Mouse (Mus musculus): ENCODE results near the gene Esm1.

Gene Esm1

DNA sequence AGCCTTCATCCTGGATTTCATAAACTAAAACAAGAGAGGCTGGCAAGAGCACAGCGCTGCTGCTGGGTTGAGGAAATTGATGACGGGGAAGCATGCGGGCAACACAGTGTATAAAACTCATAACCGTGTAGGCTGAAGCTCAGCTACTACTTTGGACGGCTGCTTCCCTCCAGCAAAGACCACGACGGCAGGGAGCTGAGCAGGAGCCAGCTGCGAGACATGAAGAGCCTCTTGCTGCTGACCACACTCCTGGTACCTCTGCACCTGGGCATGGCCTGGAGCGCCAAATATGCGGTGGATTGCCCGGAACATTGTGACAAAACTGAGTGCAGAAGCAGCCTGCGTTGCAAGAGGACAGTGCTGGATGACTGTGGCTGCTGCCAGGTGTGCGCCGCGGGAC, at the start of gene Esm1:
Gene Esm1, plus strand, starts transcription at position 36 of the 400 bp plus-strand sequence.
- DNase-seq (ENCODE audit: low read depth, low spot score) = no peak

GRCm38 (mm10) chr13:113164252-113165005, 45.0 kb upstream of the Esm1 start:
- DNase-seq (ENCODE audit: low read depth, low spot score) = no peak

GRCm38 (mm10) chr13:113168018-113168534, 41.4 kb upstream of the Esm1 start:
- DNase-seq (ENCODE audit: low read depth, low spot score) = no peak

DNA sequence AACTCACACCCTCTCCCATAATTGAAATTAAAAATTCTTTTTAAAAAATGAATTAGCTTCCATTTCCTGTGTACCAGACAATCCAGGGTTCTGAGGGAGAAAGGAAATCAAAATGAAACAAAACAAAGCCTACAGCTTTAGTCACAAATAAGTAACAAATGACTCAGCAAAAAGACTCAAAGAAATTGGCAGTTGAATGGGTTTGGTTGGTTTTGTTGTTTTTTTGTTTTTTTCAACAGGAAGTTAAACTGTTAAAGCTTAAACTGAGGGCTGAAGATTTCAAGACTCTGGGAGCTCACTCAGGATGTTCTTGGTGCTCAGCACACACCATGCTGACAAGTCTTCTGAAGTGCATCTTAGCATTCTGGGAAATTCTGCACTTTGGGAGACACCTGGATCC, 39.2 kb upstream of the Esm1 start:
- no peak for DNase-seq (ENCODE audit: low read depth, low spot score)

DNA sequence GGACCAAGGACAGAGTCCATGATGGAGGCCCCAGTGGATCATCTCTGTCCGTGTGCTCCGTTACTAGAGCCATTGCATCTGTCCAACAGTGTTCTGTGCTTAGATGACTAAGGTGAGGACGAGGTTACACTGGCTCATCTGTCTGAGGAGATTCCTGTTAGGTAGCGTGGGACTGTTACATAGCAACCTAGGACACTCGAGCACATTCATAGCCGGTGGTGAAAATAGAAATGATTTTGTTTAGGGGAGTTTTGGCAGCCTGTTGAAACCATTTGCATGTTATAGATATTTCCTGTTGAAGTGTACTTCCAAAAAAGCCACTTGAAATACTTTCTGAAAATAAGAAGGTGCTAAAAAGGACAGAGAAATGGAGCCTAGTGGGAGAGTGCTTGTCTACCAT, 35.3 kb upstream of the Esm1 start:
- DNase-seq (ENCODE audit: low read depth, low spot score) = no peak

GRCm38 (mm10) chr13:113183310-113183709, 26.1 kb upstream of the Esm1 start:
- no peak for DNase-seq (ENCODE audit: low read depth, low spot score)

DNA sequence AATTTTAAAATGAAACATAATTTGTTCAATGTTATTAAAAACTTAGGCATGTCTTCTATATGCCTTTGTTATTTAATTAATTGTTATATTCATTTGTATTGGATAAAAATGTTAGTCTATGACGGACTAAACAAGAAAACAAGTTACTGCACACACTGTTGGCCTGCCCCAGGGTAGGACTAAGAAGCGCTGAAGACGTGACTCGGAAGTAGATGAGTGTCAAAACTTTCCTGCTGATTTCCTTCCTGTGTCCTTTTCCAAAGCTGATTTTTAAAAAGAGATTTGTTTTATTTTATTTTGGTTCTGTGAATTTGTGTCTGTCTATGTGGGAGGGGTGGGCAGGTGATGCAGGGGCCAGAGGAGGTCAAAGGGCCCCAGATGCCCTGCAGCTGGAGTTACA, 25.7 kb upstream of the Esm1 start:
- no peak for DNase-seq (ENCODE audit: low read depth, low spot score)

DNA sequence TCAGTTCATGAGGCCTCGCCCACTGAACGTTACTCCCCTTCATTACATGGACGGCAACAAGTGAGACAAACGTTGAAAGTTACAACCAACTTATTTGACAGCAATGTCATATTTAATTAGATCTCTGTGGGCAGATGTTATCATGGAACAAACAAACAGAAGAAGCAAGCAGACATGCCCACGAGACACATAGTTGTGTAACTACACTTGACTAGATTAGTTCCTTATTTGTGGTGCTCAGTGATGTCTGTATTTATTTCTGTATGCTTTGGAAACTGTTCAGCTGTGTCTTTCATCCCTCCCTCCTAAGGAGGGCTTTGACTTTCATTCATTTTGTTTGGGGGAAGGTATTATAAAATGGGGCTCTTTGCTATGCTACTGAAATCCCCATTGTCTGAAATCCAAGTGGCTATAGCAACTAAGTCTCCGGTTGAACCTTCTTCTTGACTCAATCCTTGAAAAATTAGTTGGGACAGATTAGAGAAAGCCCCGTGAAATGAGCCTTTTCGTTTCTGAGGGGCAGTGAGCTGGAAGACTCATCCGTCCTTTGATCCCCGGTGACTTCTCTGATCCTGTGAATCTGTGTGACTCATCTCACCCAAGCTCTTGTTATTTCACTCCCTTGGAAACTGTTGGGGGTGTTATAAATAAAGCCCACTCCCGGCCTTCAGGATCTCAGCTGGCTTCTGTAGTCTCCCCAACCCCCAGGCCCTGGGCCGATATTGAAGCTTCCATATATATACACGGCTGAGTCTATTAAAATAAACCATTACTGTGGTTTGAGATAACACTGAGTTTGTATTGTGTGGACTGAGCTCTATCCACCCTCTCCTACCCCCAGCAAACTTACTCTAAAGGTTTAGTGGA, 12.4 kb upstream of the Esm1 start:
- DNase-seq (ENCODE audit: low read depth, low spot score) = no peak

- no peak for DNase-seq (ENCODE audit: low read depth, low spot score)
Measured at GRCm38 (mm10) chr13:113197872-113198502, 11.5 kb upstream of the Esm1 start.

DNA sequence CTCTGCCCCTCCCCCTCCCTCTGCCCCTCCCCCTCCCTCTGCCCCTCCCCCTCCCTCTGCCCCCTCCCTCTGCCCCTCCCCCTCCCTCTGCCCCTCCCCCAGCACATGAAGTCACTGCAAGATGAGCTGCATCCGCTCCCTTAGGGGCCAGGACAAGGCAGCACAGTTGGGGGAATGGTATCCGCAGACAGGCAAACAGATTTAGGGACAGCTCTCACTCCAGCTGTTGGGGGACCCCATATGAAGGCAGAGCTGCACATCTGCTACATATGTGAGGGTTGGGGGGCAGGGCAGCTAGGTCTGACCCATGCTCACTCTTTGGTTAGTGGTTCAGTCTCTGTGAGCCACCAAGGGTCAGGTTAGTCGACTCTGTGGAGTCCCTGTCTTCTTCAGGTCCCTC, 10.1 kb upstream of the Esm1 start:
- DNase-seq (ENCODE audit: low read depth, low spot score) = no peak

DNA sequence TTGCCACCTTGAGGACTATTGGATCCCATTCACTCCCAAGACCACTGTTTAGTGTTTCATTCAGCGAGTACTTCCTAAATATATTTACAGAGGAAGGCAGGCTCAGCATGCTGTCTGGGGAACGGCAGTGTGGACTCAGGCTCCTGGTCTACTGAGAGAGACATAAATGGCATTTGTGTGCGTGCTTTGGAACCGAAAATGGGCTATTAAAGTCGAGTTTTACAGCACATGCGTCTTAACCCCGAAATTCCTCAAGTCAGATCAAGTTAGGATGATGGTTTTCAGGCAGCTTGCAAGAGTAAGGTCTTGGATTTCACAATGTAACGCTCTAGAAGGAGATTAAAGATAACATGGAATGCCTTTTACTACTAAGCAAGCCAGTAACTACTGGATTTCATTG, 8.7 kb upstream of the Esm1 start:
- no peak for DNase-seq (ENCODE audit: low read depth, low spot score)

GRCm38 (mm10) chr13:113201631-113202030, 7.8 kb upstream of the Esm1 start:
- no peak for DNase-seq (ENCODE audit: low read depth, low spot score)

DNA sequence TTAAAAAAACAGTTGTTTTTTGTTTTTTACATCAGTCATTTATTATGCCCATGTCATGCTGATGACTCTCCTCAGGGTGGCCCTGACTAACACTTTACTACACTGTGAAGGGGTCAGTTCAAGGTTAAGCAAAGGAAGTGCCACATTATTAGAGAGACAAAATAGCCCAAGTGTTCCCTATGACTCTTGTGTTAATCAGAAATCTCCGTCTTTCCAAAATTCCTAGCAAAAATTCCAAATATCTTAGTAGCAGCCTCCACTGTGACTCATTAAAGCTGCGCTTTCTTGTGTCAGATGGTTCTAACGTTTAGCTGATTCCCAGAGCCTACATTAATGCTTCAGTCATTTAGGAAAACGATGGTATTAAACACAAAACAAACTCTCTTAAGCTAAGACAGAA, 7.3 kb upstream of the Esm1 start:
- no peak for DNase-seq (ENCODE audit: low read depth, low spot score)

DNA sequence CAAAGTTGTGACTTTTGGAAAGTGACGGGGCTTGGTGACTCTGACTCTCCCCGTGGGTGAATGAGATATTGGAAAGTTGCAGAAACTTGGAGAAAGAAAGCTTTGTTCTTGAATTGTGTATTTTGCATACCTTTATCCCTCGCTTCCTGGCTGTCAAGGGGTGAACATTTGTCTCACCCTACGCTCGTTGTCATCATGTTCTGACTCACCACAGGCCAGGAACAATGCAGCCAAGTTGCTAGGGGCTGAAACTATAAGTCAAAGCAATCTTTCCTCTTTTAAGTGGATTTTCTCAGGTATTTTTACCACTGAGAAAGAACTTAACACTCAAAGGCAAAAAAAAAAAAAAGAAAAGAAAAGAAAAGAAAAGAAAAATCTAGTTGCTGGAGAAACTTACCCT, 6.3 kb upstream of the Esm1 start:
- no peak for DNase-seq (ENCODE audit: low read depth, low spot score)

DNA sequence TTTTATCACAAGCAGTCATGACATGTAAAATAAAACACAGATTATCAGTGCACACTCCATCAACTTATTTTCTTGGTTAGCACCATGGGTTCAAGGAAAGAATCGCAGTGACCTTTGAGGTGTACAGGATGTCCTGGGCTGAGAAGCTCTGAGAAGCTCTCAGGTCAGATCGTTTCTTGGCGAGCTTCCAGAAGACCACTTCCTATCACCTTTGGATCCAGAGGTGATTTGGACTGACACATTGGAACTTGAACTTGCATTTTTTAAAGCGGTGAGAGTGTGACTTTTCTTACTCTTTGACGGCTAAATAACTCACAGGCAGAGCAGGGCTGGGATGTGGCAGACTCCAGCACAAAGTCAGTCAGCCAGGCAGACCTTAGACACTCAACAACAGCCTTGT, 4.1 kb upstream of the Esm1 start:
- no peak for DNase-seq (ENCODE audit: low read depth, low spot score)

DNA sequence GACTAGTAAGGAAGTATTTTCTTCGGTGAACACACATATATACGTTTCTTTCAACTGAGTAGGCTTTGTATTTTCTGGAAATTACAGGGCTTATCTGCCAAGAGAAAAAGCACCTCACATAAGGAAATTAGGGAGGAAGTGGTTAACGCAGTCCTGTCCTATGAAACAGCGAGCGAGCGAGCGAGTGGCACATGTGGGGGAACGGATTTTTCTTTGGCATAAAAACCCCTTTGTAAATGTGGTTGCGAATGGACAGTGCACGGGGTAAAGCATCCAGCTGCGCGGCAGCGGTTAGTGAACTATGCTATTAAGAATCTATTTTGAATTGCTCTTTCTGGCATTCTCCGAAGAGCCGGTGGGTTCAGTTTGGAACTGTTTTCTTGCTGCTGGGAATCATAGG, 1.9 kb downstream of the Esm1 start:
- DNase-seq (ENCODE audit: low read depth, low spot score) = no peak

DNA sequence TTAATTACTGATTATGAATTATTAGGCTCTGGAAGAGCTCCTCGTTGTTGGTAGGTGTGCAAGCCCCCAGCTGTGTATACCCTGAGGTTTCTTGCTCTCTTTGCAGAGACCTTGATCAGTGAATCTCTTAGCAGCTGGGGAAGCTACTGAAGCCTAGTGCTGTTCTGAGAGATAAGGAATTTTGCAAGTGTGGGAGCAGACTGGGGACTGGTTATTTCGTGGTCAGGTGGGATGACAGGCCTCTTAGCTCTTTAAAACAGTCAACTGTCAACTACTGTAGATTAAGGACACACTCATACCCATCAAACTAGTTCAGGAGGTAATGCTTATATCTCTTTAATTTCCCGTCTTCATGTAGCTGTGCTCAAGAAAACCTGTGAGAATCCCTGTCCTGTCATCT, 2.9 kb downstream of the Esm1 start:
- no peak for DNase-seq (ENCODE audit: low read depth, low spot score)

GRCm38 (mm10) chr13:113213865-113214264, 4.4 kb downstream of the Esm1 start:
- no peak for DNase-seq (ENCODE audit: low read depth, low spot score)

GRCm38 (mm10) chr13:113221851-113222250, 12.4 kb downstream of the Esm1 start:
- no peak for DNase-seq (ENCODE audit: low read depth, low spot score)

- no peak for DNase-seq (ENCODE audit: low read depth, low spot score)
Measured at GRCm38 (mm10) chr13:113224105-113224504, 14.6 kb downstream of the Esm1 start.

DNA sequence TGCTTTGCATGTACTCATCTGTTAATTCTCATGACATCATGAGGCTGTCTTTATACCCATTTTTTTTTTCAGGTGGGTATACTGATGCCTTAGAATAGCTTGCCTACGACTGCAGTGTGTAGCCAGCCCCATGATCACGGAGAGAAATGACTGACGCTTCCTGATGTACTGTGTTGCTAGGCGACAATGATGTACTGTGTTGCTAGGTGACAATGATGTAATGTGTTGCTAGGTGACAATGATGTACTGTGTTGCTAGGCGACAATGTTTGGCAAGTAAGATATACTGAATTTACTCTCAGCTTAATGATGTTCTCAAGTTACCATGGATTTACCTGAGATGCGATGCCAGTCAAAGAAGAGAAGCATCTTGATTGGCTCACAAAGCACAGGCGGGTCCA, 16.4 kb downstream of the Esm1 start, which contains the start of gene Gzmk:
Gene Gzmk, minus strand, starts transcription at position 98 of the 400 bp plus-strand sequence.
- no peak for DNase-seq (ENCODE audit: low read depth, low spot score)

DNA sequence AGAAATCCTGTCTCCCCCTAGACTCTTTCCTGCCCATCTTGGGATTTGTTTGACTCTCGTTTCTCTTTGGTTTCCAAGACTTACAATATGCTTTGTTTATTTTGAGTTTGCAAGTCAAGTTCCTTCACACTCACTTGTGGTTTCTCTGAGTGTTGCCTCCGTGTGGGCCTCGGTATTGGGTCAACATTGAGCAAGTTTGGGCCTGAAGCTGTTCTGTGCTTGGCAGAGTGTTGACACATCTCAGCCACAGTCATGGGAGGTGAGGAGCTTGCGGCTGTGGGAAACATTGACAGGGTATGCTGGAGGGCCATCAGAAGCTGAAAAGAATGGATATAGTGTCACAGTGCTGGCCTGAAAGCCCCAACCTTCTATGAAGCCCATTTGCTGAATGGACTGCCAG, 17.6 kb downstream of the Esm1 start:
- DNase-seq (ENCODE audit: low read depth, low spot score) = no peak
